ENCODE assay signal across 17 mouse cellular contexts in the genomic region with DNA sequence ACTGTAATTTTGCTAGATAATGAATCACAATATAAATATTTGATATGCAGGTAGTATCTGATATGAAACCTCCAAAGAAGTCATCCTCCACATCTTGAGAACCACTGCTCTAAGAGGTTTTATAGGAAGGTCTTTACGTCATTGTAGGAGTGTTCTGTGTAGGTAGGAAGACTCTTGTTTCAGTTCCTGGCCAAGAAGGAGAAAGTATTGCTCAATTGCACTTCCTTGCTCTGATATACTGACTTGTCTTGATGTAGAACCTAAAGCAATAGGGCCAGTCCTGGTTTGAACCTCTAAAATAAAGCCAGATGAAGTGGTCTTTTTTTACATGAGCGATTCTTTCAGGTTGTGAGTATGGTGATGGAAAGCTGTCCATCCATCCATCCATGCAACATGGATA.
"Had no signal": no experiment of that assay in that cellular context is flagged by ENCODE, and none has a peak within 500 bp of the region (broad histone marks: within the 10 kb centered on the region; RNA-seq: fewer than 3 reads in every experiment).

No protein-coding gene starts in this region.

- ATAC-seq: liver, embryonic 12.5 days; liver, postnatal 0 days; lung, postnatal 0 days; midbrain, embryonic 13.5 days; midbrain, embryonic 15.5 days; midbrain, embryonic 16.5 days had no signal

- DNase-seq: left cerebral cortex, postnatal 4 days; liver; liver, embryonic 13.5 days; liver, postnatal 0 days; lung, adult 18-20 months; lung, adult 2 months; lung, embryonic 14.5 days; lung, postnatal 10 days; lung, postnatal 14 days; lung, postnatal 36 days; lung, postnatal 4 days; midbrain, embryonic 14.5 days had no signal
